Mouse (Mus musculus) stomach, embryonic 16.5 days (tissue): Measurements from ENCODE around the gene Abcc8. TPM values are rescaled to one million over a fixed set of nuclear protein-coding genes. Genes with fewer than 3 reads are reported as not detected.
A peak's percentile ranks its signal among the peaks of the same experiment; 100 is the strongest.

Experiments used
- ATAC-seq: fragments of 200-750 bp; cut with Nextera tagmentation; 2 replicates; pipeline ENCODE4 v1.8.0; 2017; ENCODE audit warnings: moderate number of reproducible peaks, moderate TSS enrichment; ENCODE audit not compliant: insufficient read depth, low FRiP score
- H3K27ac ChIP-seq: fragments of 300-500 bp; sonication (generic); 2 replicates; pipeline ENCODE4 v1.5.1; 2014; ENCODE audit warnings: low read length
- H3K27me3 ChIP-seq: fragments of 300-500 bp; sonication (generic); 2 replicates; pipeline ENCODE4 v1.6.1; 2014; ENCODE audit warnings: low read length, control low read depth, mixed read lengths; ENCODE audit not compliant: control insufficient read depth, insufficient read depth
- H3K36me3 ChIP-seq: fragments of 300-500 bp; sonication (generic); 2 replicates; pipeline ENCODE4 v1.6.1; 2014; ENCODE audit warnings: low read length; ENCODE audit not compliant: control insufficient read depth, insufficient read depth
- H3K4me1 ChIP-seq: fragments of 300-500 bp; sonication (generic); 2 replicates; pipeline ENCODE4 v1.6.1; 2014; ENCODE audit warnings: low read length, control low read depth, mixed read lengths; ENCODE audit not compliant: control insufficient read depth, insufficient read depth
- H3K4me2 ChIP-seq: fragments of 300-500 bp; sonication (generic); 2 replicates; pipeline ENCODE4 v1.6.1; 2014; ENCODE audit warnings: low read depth, low read length, mixed read lengths
- H3K4me3 ChIP-seq: fragments of 300-500 bp; sonication (generic); replicated peaks from 2 replicates; pipeline ENCODE4 v1.5.1; 2014; ENCODE audit warnings: mild to moderate bottlenecking, low read length
- H3K9ac ChIP-seq: fragments of 300-500 bp; sonication (generic); 2 replicates; pipeline ENCODE4 v1.6.1; 2014; ENCODE audit warnings: low read length
- H3K9me3 ChIP-seq: fragments of 300-500 bp; sonication (generic); replicated peaks from 2 replicates; pipeline ENCODE4 v1.6.1; 2016; ENCODE audit warnings: low read length, control low read depth; ENCODE audit not compliant: control insufficient read depth
- WGBS: fragments of 180-500 bp; shearing (Covaris S2); extraction: QIAGEN DNeasy Blood & Tissue Kit; methylation state at CpG from one replicate; pipeline ENCODE4 v1.1.7; 2014; 5-methylcytosine and 5-hydroxymethylcytosine counted together
- polyA plus RNA-seq: library from polyadenylated mRNA; unstranded; fragments of >200 nt; fragmentation: Nextera tagmentation; extraction: Ambion mirVana; gene quantifications from 2 replicates; pipeline ENCODE4 v1.2.1, GENCODE M21; 2015

The Abcc8 gene
- polyA plus RNA-seq, 1 experiment from 2014 or later, result 10.6 TPM

DNA sequence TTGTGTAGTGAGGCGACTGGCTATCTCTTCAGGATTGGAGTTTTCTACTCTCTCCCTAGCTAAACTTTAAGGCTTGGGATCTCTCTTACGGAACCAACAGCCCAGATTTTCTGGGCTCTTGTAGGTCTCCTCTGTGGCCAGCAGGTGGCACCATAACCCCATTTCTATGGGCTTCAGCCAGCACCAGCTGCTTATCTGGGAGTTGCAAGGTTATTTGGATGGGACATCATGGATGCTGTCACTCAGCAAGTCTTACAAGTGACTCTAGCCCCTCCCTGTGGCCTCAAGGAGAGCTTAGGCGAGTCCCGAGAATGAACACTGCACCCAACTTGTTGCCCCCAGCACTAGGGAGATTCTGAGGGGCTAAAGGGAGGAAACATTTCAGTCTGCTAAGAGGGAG is 83.7 kb downstream of the Abcc8 start:
- ATAC-seq, result no peak
- WGBS, result 5% methylated on average over 4 of the region's 4 CpGs
- Histone ChIP-seq H3K4me3 (no peak overlapping the region), H3K36me3 (no peaks in the 10 kb centered on the region), H3K27me3 (0 out of 2 replicates have a peak, but pooled peaks cover 10% of the 10 kb centered on the region), H3K9me3 (no peaks in the 10 kb centered on the region), H3K4me1 (peaks cover 4% of the 10 kb centered on the region; the same call in 1 of the 2 replicates), H3K9ac (no peak overlapping the region), H3K27ac (no peak overlapping the region), H3K4me2 (no peak overlapping the region)

DNA sequence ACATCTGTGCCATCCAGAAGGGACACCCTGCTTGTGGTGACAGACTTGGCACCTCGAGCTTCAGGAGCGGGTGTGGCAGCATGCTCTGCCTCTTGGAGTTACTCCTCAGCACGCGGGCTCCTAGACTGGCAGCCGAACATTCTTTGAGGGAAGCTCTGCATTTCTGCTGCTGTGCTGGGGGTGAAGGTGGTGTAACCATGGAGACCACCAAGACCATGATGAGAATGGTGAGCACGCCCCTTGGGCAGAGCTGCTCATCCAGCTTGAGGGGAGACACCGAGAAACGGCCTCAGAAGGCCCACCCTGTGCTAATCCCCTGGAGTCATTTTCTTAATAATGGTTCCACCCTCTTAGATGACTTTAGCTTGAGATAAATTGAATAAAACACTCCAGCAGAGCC is 87.0 kb downstream of the Abcc8 start:
- Histone ChIP-seq H3K9ac (no peak overlapping the region), H3K4me3 (no peak overlapping the region), H3K27me3 (0 out of 2 replicates have a peak, but pooled peaks cover 7% of the 10 kb centered on the region), H3K27ac (no peak overlapping the region), H3K9me3 (peaks cover 8% of the 10 kb centered on the region; the same call in 1 of the 2 replicates), H3K4me2 (no peak overlapping the region), H3K36me3 (no peaks in the 10 kb centered on the region), H3K4me1 (no peaks in the 10 kb centered on the region)
- WGBS, result 53% methylated on average over 8 of the region's 8 CpGs
- no peak for ATAC-seq

GRCm38 (mm10) chr7:46088241-46088640 is 91.6 kb downstream of the Abcc8 start:
- WGBS, result 86% methylated on average over 6 of the region's 6 CpGs
- ATAC-seq, result no peak
- Histone ChIP-seq H3K9me3 (peaks cover 8% of the 10 kb centered on the region; the same call in 1 of the 2 replicates), H3K27me3 (no peaks in the 10 kb centered on the region), H3K9ac (no peak overlapping the region), H3K4me3 (no peak overlapping the region), H3K27ac (no peak overlapping the region), H3K4me2 (no peak overlapping the region), H3K36me3 (0 out of 2 replicates have a peak, but pooled peaks cover 4% of the 10 kb centered on the region), H3K4me1 (peaks cover 5% of the 10 kb centered on the region; the same call in 1 of the 2 replicates)

- Histone ChIP-seq H3K4me3 (no peak overlapping the region), H3K4me2 (no peak overlapping the region), H3K9ac (no peak overlapping the region), H3K4me1 (peaks cover 5% of the 10 kb centered on the region; the same call in 1 of the 2 replicates), H3K27ac (no peak overlapping the region), H3K9me3 (peaks cover 8% of the 10 kb centered on the region; the same call in 1 of the 2 replicates), H3K36me3 (peaks cover 17% of the 10 kb centered on the region; the same call in 1 of the 2 replicates), H3K27me3 (no peaks in the 10 kb centered on the region)
- ATAC-seq, result no peak
- WGBS, result 79% methylated on average over 6 of the region's 6 CpGs
These were observed 93.5 kb downstream of the Abcc8 start for GRCm38 (mm10) chr7:46086378-46086777.

GRCm38 (mm10) chr7:46084839-46085513 is 94.9 kb downstream of the Abcc8 start:
- 52% methylated on average over 16 of the region's 16 CpGs for WGBS
- H3K36me3 ChIP-seq, result peaks cover 17% of the 10 kb centered on the region; the same call in 1 of the 2 replicates
- H3K4me3 ChIP-seq, result no peak overlapping the region
- H3K27me3 ChIP-seq, result no peaks in the 10 kb centered on the region
- H3K9ac ChIP-seq, result no peak overlapping the region
- no peak overlapping the region for H3K4me2 ChIP-seq
- H3K4me1 ChIP-seq, result peaks cover 5% of the 10 kb centered on the region; the same call in 1 of the 2 replicates
- ATAC-seq, result peak; percentile 51
- H3K27ac ChIP-seq, result no peak overlapping the region
- peaks cover 8% of the 10 kb centered on the region; the same call in 1 of the 2 replicates for H3K9me3 ChIP-seq

DNA sequence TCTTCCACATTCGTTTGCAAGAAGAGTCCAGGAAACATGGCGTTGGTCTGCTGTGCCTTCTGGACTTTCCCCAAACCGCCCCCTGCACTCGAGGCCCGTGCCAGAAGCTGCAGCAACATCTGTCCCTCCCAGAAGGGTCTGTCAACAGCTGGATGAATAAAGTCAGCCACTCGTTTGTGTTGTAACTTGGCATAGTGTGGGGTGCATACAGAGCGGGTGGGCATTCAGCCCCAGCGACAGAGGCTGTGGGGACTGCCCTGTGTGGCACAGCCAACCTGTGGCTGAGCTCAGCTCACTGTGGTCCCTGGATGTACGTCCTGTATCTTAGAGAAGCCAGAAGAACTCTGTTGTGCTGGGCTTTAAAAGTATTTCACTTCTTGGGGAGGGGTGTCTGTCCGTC is 95.8 kb downstream of the Abcc8 start:
- Histone ChIP-seq H3K9ac (no peak overlapping the region), H3K4me3 (no peak overlapping the region), H3K36me3 (peaks cover 17% of the 10 kb centered on the region; the same call in 1 of the 2 replicates), H3K27me3 (no peaks in the 10 kb centered on the region), H3K27ac (no peak overlapping the region), H3K4me1 (peaks cover 5% of the 10 kb centered on the region; the same call in 1 of the 2 replicates), H3K4me2 (no peak overlapping the region), H3K9me3 (peaks cover 4% of the 10 kb centered on the region; the same call in 1 of the 2 replicates)
- WGBS, result 77% methylated on average over 10 of the region's 10 CpGs
- ATAC-seq, result no peak

DNA sequence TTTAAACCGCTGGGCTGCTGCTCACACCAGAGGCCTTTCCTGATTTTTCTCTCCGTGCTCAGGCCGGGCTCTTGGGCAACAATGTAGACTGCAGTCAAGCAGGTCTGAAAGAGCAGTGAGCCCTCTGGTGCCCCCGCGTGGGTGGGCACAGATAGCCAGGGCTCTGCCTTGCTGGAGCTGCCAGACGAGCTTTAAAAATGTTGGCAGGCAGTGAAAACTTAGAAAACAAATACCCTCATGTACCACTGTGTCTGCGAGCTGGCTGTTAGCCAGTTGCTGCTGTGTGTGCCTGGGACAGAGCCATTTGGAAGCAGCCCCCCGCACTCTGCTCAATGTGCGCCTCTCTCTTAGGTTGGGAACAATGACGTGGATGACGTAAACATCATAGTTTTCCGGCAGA is 102.2 kb downstream of the Abcc8 start:
- Histone ChIP-seq H3K27ac (no peak overlapping the region), H3K4me2 (no peak overlapping the region), H3K4me1 (no peaks in the 10 kb centered on the region), H3K36me3 (peaks cover 17% of the 10 kb centered on the region), H3K4me3 (no peak overlapping the region), H3K27me3 (no peaks in the 10 kb centered on the region), H3K9ac (no peak overlapping the region), H3K9me3 (no peaks in the 10 kb centered on the region)
- no peak for ATAC-seq
- WGBS, result 81% methylated on average over 12 of the region's 12 CpGs

- ATAC-seq, result peak; percentile 30; the same call in 1 of the 2 replicates
- no peaks in the 10 kb centered on the region for H3K27me3 ChIP-seq
- no peak overlapping the region for H3K4me2 ChIP-seq
- no peaks in the 10 kb centered on the region for H3K9me3 ChIP-seq
- no peak overlapping the region for H3K4me3 ChIP-seq
- H3K4me1 ChIP-seq, result no peaks in the 10 kb centered on the region
- WGBS, result 72% methylated on average over 7 of the region's 7 CpGs
- H3K27ac ChIP-seq, result no peak overlapping the region
- peaks cover 10% of the 10 kb centered on the region for H3K36me3 ChIP-seq
- H3K9ac ChIP-seq, result no peak overlapping the region
These were observed 103.0 kb downstream of the Abcc8 start for GRCm38 (mm10) chr7:46076844-46077243.

DNA sequence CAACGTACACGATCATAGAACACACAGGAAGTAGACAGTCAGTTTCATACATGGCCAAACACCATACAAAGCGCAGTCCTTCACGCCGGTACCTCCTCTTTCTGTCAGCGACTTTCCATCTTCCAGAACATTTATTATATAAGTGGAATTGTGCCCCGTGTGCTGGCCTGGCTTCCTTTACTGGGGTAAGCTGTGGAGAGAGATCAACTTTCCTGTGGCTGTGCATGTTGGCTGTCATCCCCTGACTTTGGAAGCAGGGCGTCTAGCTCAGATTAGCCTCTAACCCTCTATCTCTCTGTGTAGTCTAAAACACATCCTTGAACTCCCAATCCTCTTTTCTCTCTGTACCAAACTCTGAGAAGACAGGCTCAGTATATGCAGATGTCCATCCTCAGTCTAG is 111.0 kb downstream of the Abcc8 start:
- no peak for ATAC-seq
- Histone ChIP-seq H3K27ac (no peak overlapping the region), H3K4me2 (no peak overlapping the region), H3K36me3 (peaks cover 41% of the 10 kb centered on the region), H3K9ac (no peak overlapping the region), H3K4me3 (no peak overlapping the region), H3K9me3 (no peaks in the 10 kb centered on the region), H3K27me3 (no peaks in the 10 kb centered on the region), H3K4me1 (no peaks in the 10 kb centered on the region)
- 90% methylated on average over 8 of the region's 8 CpGs for WGBS
